Mouse (Mus musculus): ENCODE measurements around the gene Ackr1. TPM values are rescaled to one million over a fixed set of nuclear protein-coding genes. Genes with fewer than 3 reads are reported as not detected.
"Not testable (repeated sequence)": the region's sequence is repeated elsewhere in the genome, so short reads cannot be mapped to it uniquely, and the experiment has no call there.

The Ackr1 gene
- polyA plus RNA-seq, 1 experiment from 2014 or later = 0.66 TPM

- H3K9me3 ChIP-seq (ENCODE audit: control insufficient read depth) = no peaks in the 10 kb centered on the region
These were observed 17.8 kb downstream of the Ackr1 start for GRCm38 (mm10) chr1:173315725-173316124.

GRCm38 (mm10) chr1:173313535-173314050 lies 20.0 kb downstream of the Ackr1 start:
- not testable (repeated sequence) for H3K9ac ChIP-seq (ENCODE audit: low read depth, low read length); H3K27ac ChIP-seq (ENCODE audit: low read depth, low read length); H3K27me3 ChIP-seq (replicated peaks; ENCODE audit: control insufficient read depth, insufficient read depth, low read length); H3K4me2 ChIP-seq (replicated peaks; ENCODE audit: low read depth); H3K9me3 ChIP-seq (ENCODE audit: control insufficient read depth); H3K4me3 ChIP-seq (ENCODE audit: low read depth, low read length); H3K4me1 ChIP-seq (replicated peaks; ENCODE audit: control insufficient read depth, insufficient read depth, low read length); H3K36me3 ChIP-seq (ENCODE audit: control insufficient read depth, insufficient read depth); ATAC-seq
- 74% methylated on average over 7 of the region's 7 CpGs for WGBS

More at GRCm38 (mm10) chr1:173315725-173316124, 17.8 kb downstream of the Ackr1 start:
- Histone ChIP-seq H3K27ac (ENCODE audit: low read depth, low read length) (no peak overlapping the region), H3K4me2 (replicated peaks; ENCODE audit: low read depth) (no peak overlapping the region), H3K9ac (ENCODE audit: low read depth, low read length) (no peak overlapping the region), H3K36me3 (ENCODE audit: control insufficient read depth, insufficient read depth) (no peaks in the 10 kb centered on the region), H3K27me3 (replicated peaks; ENCODE audit: control insufficient read depth, insufficient read depth, low read length) (no peaks in the 10 kb centered on the region), H3K4me1 (replicated peaks; ENCODE audit: control insufficient read depth, insufficient read depth, low read length) (no peaks in the 10 kb centered on the region), H3K4me3 (ENCODE audit: low read depth, low read length) (no peak overlapping the region)
- ATAC-seq = no peak
- no peak for TF ChIP-seq CTCF (IDR thresholded peaks at IDR 0.05; ENCODE audit: low read depth)
- 72% methylated on average over 3 of the region's 3 CpGs for WGBS

GRCm38 (mm10) chr1:173302795-173303194 lies 30.8 kb downstream of the Ackr1 start:
- not testable (repeated sequence) for ATAC-seq; H3K27me3 ChIP-seq (replicated peaks; ENCODE audit: control insufficient read depth, insufficient read depth, low read length); H3K9ac ChIP-seq (ENCODE audit: low read depth, low read length); H3K4me3 ChIP-seq (ENCODE audit: low read depth, low read length); H3K4me2 ChIP-seq (replicated peaks; ENCODE audit: low read depth); H3K36me3 ChIP-seq (ENCODE audit: control insufficient read depth, insufficient read depth); H3K27ac ChIP-seq (ENCODE audit: low read depth, low read length); H3K4me1 ChIP-seq (replicated peaks; ENCODE audit: control insufficient read depth, insufficient read depth, low read length); H3K9me3 ChIP-seq (ENCODE audit: control insufficient read depth)
- WGBS = 34% methylated on average over 3 of the region's 3 CpGs

Other genes with a start within 250 kb of the Ackr1 start
- gene Olfr1408, start 196.4 kb downstream of the Ackr1 start, polyA plus RNA-seq (2015; fragmentation: Nextera tagmentation; extraction: Ambion mirVana) = not detected in 2 replicates
- not detected in 2 replicates for gene Olfr1406, start 143.1 kb downstream of the Ackr1 start, polyA plus RNA-seq (2015; fragmentation: Nextera tagmentation; extraction: Ambion mirVana)
- not detected in 2 replicates for gene Olfr218, start 135.9 kb downstream of the Ackr1 start, polyA plus RNA-seq (2015; fragmentation: Nextera tagmentation; extraction: Ambion mirVana)
- not detected in 2 replicates for gene Olfr1404, start 121.4 kb downstream of the Ackr1 start, polyA plus RNA-seq (2015; fragmentation: Nextera tagmentation; extraction: Ambion mirVana)
- 0.25 TPM in 1 of 2 replicates, not detected in the other for gene Fcer1a, start 106.5 kb downstream of the Ackr1 start, polyA plus RNA-seq (2015; fragmentation: Nextera tagmentation; extraction: Ambion mirVana)
- gene Olfr418, start 67.7 kb downstream of the Ackr1 start, polyA plus RNA-seq (2015; fragmentation: Nextera tagmentation; extraction: Ambion mirVana) = not detected in 2 replicates
- 2.2 and 3.0 TPM in 2 replicates for gene Mptx2, start 56.0 kb downstream of the Ackr1 start, polyA plus RNA-seq (2015; fragmentation: Nextera tagmentation; extraction: Ambion mirVana)
- gene Aim2, start 17.1 kb upstream of the Ackr1 start, polyA plus RNA-seq (2015; fragmentation: Nextera tagmentation; extraction: Ambion mirVana) = 2.0 and 3.1 TPM in 2 replicates
- gene Cadm3, start 33.9 kb upstream of the Ackr1 start, polyA plus RNA-seq (2015; fragmentation: Nextera tagmentation; extraction: Ambion mirVana) = 0.85 and 1.2 TPM in 2 replicates
- gene Ifi206, start 157.3 kb upstream of the Ackr1 start, polyA plus RNA-seq (2015; fragmentation: Nextera tagmentation; extraction: Ambion mirVana) = 0.16 and 0.41 TPM in 2 replicates
- gene Ifi214, start 202.2 kb upstream of the Ackr1 start, polyA plus RNA-seq (2015; fragmentation: Nextera tagmentation; extraction: Ambion mirVana) = not detected in 2 replicates